In the genomic region with DNA sequence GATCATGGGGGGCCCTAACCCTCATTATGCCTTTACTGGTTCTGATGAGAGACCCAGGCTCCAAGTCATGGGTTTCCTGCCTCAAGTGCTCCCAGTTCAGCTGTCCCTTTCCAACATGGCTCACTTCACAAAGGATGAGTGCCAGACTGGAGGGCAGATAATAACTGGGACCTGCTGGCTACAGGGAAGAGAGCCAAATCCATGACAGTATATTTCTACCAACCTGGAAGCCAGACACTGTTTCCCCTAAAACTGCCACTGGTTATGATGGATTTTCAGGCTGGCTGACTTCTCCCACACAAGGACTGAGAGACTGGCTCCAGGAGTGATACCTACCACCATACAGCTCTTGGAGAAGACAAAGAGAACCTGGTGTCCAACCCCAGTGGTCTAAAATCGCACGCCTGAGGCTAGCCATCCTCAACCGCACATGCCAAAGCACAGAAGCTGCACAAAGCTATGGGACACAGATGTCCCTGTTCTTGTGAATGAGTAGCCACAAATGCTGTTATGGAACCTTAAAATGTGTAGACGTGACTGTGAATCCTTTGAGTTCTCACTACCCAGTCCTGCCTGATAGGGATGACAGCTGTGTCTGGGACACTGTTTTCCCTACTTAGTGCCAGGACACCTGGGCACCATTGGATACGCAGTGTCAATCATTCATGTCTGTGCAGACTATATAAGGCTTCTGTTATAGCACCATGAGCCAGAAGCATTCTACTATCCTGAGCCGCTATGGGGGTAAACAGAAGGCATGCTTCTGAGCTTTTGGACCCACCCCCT, we compare ENCODE assay signal across 22 mouse cellular contexts. TPM values are rescaled to one million over a fixed set of nuclear protein-coding genes. Genes with fewer than 3 reads are reported as not detected.
DNase-seq lines count a peak whose midpoint lies in the region; ATAC-seq and TF ChIP-seq lines count a peak whose summit lies in the region.
"Had no signal": no experiment of that assay in that cellular context is flagged by ENCODE, and none has a peak within 500 bp of the region (broad histone marks: within the 10 kb centered on the region; RNA-seq: fewer than 3 reads in every experiment).

No protein-coding gene starts in this region.

- no peak overlapping the region for H3K4me2 ChIP-seq in forebrain, embryonic 15.5 days (replicated peaks)
- no peak overlapping the region for H3K4me2 ChIP-seq in forebrain, embryonic 12.5 days
- no peak overlapping the region for H3K4me2 ChIP-seq in forebrain, postnatal 0 days (ENCODE audit: low read depth)
- H3K4me2 ChIP-seq: heart, embryonic 11.5 days had no signal

- no peak for TF ChIP-seq CTCF in layer of hippocampus, adult 2 months (conservative IDR thresholded peaks at IDR 0.05)
- no peak for TF ChIP-seq CTCF in forebrain, postnatal 0 days (IDR thresholded peaks at IDR 0.05; ENCODE audit: low read depth)

- H3K9ac ChIP-seq in forebrain, embryonic 15.5 days (replicated peaks) = no peak overlapping the region
- no peak overlapping the region for H3K9ac ChIP-seq in forebrain, embryonic 12.5 days
- no peak overlapping the region for H3K9ac ChIP-seq in forebrain, postnatal 0 days

- H3K4me1 ChIP-seq in forebrain, embryonic 15.5 days = peaks cover 3% of the 10 kb centered on the region; the same call in 1 of the 2 replicates
- H3K4me1 ChIP-seq in forebrain, embryonic 12.5 days = peaks cover 5% of the 10 kb centered on the region; the same call in 1 of the 2 replicates
- no peaks in the 10 kb centered on the region for H3K4me1 ChIP-seq in forebrain, postnatal 0 days (ENCODE audit: insufficient read depth)

- H3K27me3 ChIP-seq in forebrain, embryonic 15.5 days = no peaks in the 10 kb centered on the region
- H3K27me3 ChIP-seq in forebrain, embryonic 12.5 days = no peaks in the 10 kb centered on the region
- H3K27me3 ChIP-seq in forebrain, postnatal 0 days (ENCODE audit: insufficient read depth, low read length) = no peaks in the 10 kb centered on the region
- H3K27me3 ChIP-seq: megakaryocyte, embryonic 14.5 days had no signal

- WGBS in forebrain, embryonic 15.5 days = 73% methylated on average over 6 of the region's 6 CpGs
- 93% methylated on average over 6 of the region's 6 CpGs for WGBS in forebrain, embryonic 12.5 days
- whole genome bisulfite sequencing in forebrain, postnatal 0 days = 68% methylated on average over 6 of the region's 6 CpGs

- no peaks in the 10 kb centered on the region for H3K9me3 ChIP-seq in forebrain, embryonic 15.5 days
- H3K9me3 ChIP-seq in forebrain, embryonic 12.5 days = no peaks in the 10 kb centered on the region
- no peaks in the 10 kb centered on the region for H3K9me3 ChIP-seq in forebrain, postnatal 0 days (ENCODE audit: low read length)
- H3K9me3 ChIP-seq: megakaryocyte, embryonic 14.5 days had no signal

- peak; percentile 69; the same call in 1 of the 2 replicates for ATAC-seq in forebrain, embryonic 15.5 days (replicated peaks)
- no peak for ATAC-seq in forebrain, embryonic 12.5 days (ENCODE audit: low FRiP score)
- peak; percentile 77 for ATAC-seq in forebrain, postnatal 0 days
- ATAC-seq: midbrain, embryonic 16.5 days had no signal

- no peak overlapping the region for H3K4me3 ChIP-seq in forebrain, embryonic 15.5 days
- H3K4me3 ChIP-seq in forebrain, embryonic 12.5 days (replicated peaks) = no peak overlapping the region
- no peak overlapping the region for H3K4me3 ChIP-seq in layer of hippocampus, adult 2 months
- no peak overlapping the region for H3K4me3 ChIP-seq in forebrain, postnatal 0 days (ENCODE audit: low read depth, low read length)
- H3K4me3 ChIP-seq: gastrocnemius, adult 2 months had no signal

- DNase-seq in layer of hippocampus, adult 2 months (ENCODE audit: low spot score in 2 of 2) = peak; percentile 26 to 27
- no peak for DNase-seq in layer of hippocampus, adult 9-10 months (ENCODE audit: low spot score)
- peak; percentile 32 for DNase-seq in forebrain, postnatal 0 days
- peak; percentile 29 to 54 for DNase-seq in layer of hippocampus, postnatal 14 days (ENCODE audit: low spot score in 2 of 2)
- DNase-seq in thymus, postnatal 0 days (ENCODE audit: low spot score) = no peak
- DNase-seq: cerebellum, adult 9-11 months; embryo, embryonic 11 days; gastrocnemius, adult 2 months; heart, postnatal 10 days; kidney, adult 2 months; kidney, postnatal 10 days; liver; lung, adult 18-20 months; lung, postnatal 14 days; right cerebral cortex, postnatal 4 days; thymus, adult 2 months had no signal

- no peaks in the 10 kb centered on the region for H3K36me3 ChIP-seq in forebrain, embryonic 15.5 days
- no peaks in the 10 kb centered on the region for H3K36me3 ChIP-seq in forebrain, embryonic 12.5 days (replicated peaks)
- H3K36me3 ChIP-seq in forebrain, postnatal 0 days (ENCODE audit: insufficient read depth) = no peaks in the 10 kb centered on the region

- H3K27ac ChIP-seq in forebrain, embryonic 15.5 days (replicated peaks) = 0 out of 2 replicates have a peak overlapping the region, but pooled peaks have one; percentile 14
- H3K27ac ChIP-seq in forebrain, embryonic 12.5 days = no peak overlapping the region
- peak overlapping the region; percentile 39; the same call in 1 of the 2 replicates for H3K27ac ChIP-seq in layer of hippocampus, adult 2 months
- no peak overlapping the region for H3K27ac ChIP-seq in forebrain, postnatal 0 days (ENCODE audit: low read depth, low read length)
- H3K27ac ChIP-seq: gastrocnemius, adult 2 months had no signal

RNA-seq across cellular contexts. Expression of a gene that starts 4.5 kb away (rescaled TPM):
- polyA plus RNA-seq in forebrain, embryonic 15.5 days (2015; fragmentation: Nextera tagmentation; extraction: Ambion mirVana) = 21.8 and 23.6 TPM in 2 replicates
- 29.1 and 39.5 TPM in 2 replicates for polyA plus RNA-seq in forebrain, embryonic 12.5 days (2016; fragmentation: Nextera tagmentation; extraction: Ambion mirVana)
- 10 to 100 TPM; 20.3 to 22.1 TPM for total RNA-seq in layer of hippocampus, adult 2 months (2021)
- total RNA-seq in forebrain, postnatal 0 days (2014; rRNA removed) = 19.9 and 23.8 TPM in 2 replicates
- polyA plus RNA-seq in forebrain, postnatal 0 days (2015; fragmentation: Nextera tagmentation; extraction: Ambion mirVana) = 26.9 and 27.8 TPM in 2 replicates
- 10 to 100 TPM; 19.8 to 25.5 TPM for total RNA-seq in layer of hippocampus, postnatal 14 days (2021)
- polyA plus RNA-seq in thymus, postnatal 0 days (2015; fragmentation: Nextera tagmentation; extraction: Ambion mirVana) = 4.2 and 4.3 TPM in 2 replicates
- polyA plus RNA-seq: C2C12 had no signal

Comparison
In these comparisons a context has a peak if more than half of its experiments do, and no peak if none do; other contexts are left out.
1. H3K27ac ChIP-seq: peak in forebrain, embryonic 15.5 days (single experiment) and layer of hippocampus, adult 2 months (single experiment); none in forebrain, embryonic 12.5 days (single experiment) and forebrain, postnatal 0 days (single experiment).
2. DNase-seq: peak in layer of hippocampus, adult 2 months (2 of 2), forebrain, postnatal 0 days (single experiment) and layer of hippocampus, postnatal 14 days (2 of 2); none in layer of hippocampus, adult 9-10 months (single experiment) and thymus, postnatal 0 days (single experiment).